Mouse (Mus musculus) limb, embryonic 12.5 days (tissue): ENCODE data around the gene Grifin. TPM values are rescaled to one million over a fixed set of nuclear protein-coding genes. Genes with fewer than 3 reads are reported as not detected.

ENCODE experiments used
- ATAC-seq: fragments of 200-750 bp; cut with Nextera tagmentation; 2 replicates; pipeline ENCODE4 v1.8.0; 2017; ENCODE audit warnings: low read depth, moderate TSS enrichment; ENCODE audit not compliant: insufficient number of reproducible peaks, insufficient read depth, low FRiP score, low TSS enrichment
- H3K27ac ChIP-seq: fragments of 300-500 bp; sonication (generic); 2 replicates; pipeline ENCODE4 v1.5.1; 2016; ENCODE audit warnings: mild to moderate bottlenecking, moderate library complexity
- H3K27me3 ChIP-seq: fragments of 300-500 bp; sonication (generic); 2 replicates; pipeline ENCODE4 v1.6.1; 2016; ENCODE audit warnings: mild to moderate bottlenecking, moderate library complexity
- H3K36me3 ChIP-seq: fragments of 300-500 bp; sonication (generic); 2 replicates; pipeline ENCODE4 v1.6.1; 2016; ENCODE audit warnings: mild to moderate bottlenecking, moderate library complexity
- H3K4me1 ChIP-seq: fragments of 300-500 bp; sonication (generic); replicated peaks from 2 replicates; pipeline ENCODE4 v1.6.1; 2016
- H3K4me2 ChIP-seq: fragments of 300-500 bp; sonication (generic); 2 replicates; pipeline ENCODE4 v1.6.1; 2016; ENCODE audit warnings: mild to moderate bottlenecking, moderate library complexity
- H3K4me3 ChIP-seq: fragments of 300-500 bp; sonication (generic); replicated peaks from 2 replicates; pipeline ENCODE4 v1.5.1; 2016; ENCODE audit warnings: mild to moderate bottlenecking
- H3K9ac ChIP-seq: fragments of 300-500 bp; sonication (generic); replicated peaks from 2 replicates; pipeline ENCODE4 v1.6.1; 2016; ENCODE audit warnings: mild to moderate bottlenecking, moderate library complexity
- H3K9me3 ChIP-seq: fragments of 300-500 bp; sonication (generic); 2 replicates; pipeline ENCODE4 v1.6.1; 2016; ENCODE audit warnings: mild to moderate bottlenecking, moderate library complexity
- WGBS: fragments of 180-500 bp; shearing (Covaris S2); methylation state at CpG from one replicate; pipeline ENCODE4 v1.1.7; 2016; 5-methylcytosine and 5-hydroxymethylcytosine counted together
- polyA plus RNA-seq: library from polyadenylated mRNA; unstranded; fragments of >200 nt; fragmentation: Nextera tagmentation; extraction: Ambion mirVana; gene quantifications from 2 replicates; pipeline ENCODE4 v1.2.1, GENCODE M21; 2016

The Grifin gene
- polyA plus RNA-seq, 1 experiment from 2014 or later = 0.36 TPM

GRCm38 (mm10) chr5:140589082-140589774 lies 24.4 kb upstream of the Grifin start:
- Histone ChIP-seq H3K36me3 (no peaks in the 10 kb centered on the region), H3K4me2 (no peak overlapping the region), H3K27ac (no peak overlapping the region), H3K4me1 (peaks cover 7% of the 10 kb centered on the region), H3K9me3 (no peaks in the 10 kb centered on the region), H3K27me3 (no peaks in the 10 kb centered on the region), H3K9ac (no peak overlapping the region), H3K4me3 (no peak overlapping the region)
- WGBS = 87% methylated on average over 16 of the region's 16 CpGs
- ATAC-seq = no peak

- no peak overlapping the region for H3K9ac ChIP-seq
- H3K27me3 ChIP-seq = no peaks in the 10 kb centered on the region
- WGBS = 31% methylated on average over 6 of the region's 6 CpGs
- no peaks in the 10 kb centered on the region for H3K9me3 ChIP-seq
- no peaks in the 10 kb centered on the region for H3K36me3 ChIP-seq
- no peak overlapping the region for H3K4me3 ChIP-seq
- peak overlapping the region; percentile 16; the same call in 1 of the 2 replicates for H3K4me2 ChIP-seq
- H3K27ac ChIP-seq = peak overlapping the region; percentile 79
- peaks cover 54% of the 10 kb centered on the region for H3K4me1 ChIP-seq
- 0 out of 2 replicates have a peak, but pooled peaks have one; percentile 32 for ATAC-seq
Observed at GRCm38 (mm10) chr5:140583732-140584368, 19.0 kb upstream of the Grifin start.

GRCm38 (mm10) chr5:140582995-140583731 lies 18.3 kb upstream of the Grifin start:
- no peaks in the 10 kb centered on the region for H3K27me3 ChIP-seq
- peak overlapping the region; percentile 79 for H3K27ac ChIP-seq
- H3K9me3 ChIP-seq = no peaks in the 10 kb centered on the region
- 0 out of 2 replicates have a peak overlapping the region, but pooled peaks have one; percentile 16 for H3K4me2 ChIP-seq
- WGBS = 20% methylated on average over 8 of the region's 8 CpGs
- H3K36me3 ChIP-seq = no peaks in the 10 kb centered on the region
- no peak overlapping the region for H3K9ac ChIP-seq
- peak; percentile 34; the same call in 1 of the 2 replicates for ATAC-seq
- H3K4me1 ChIP-seq = peaks cover 58% of the 10 kb centered on the region
- no peak overlapping the region for H3K4me3 ChIP-seq

GRCm38 (mm10) chr5:140581569-140581968 lies 16.7 kb upstream of the Grifin start:
- no peak overlapping the region for H3K4me3 ChIP-seq
- H3K9me3 ChIP-seq = no peaks in the 10 kb centered on the region
- ATAC-seq = peak; percentile 35
- WGBS = 4% methylated on average over 5 of the region's 5 CpGs
- peak overlapping the region; percentile 75 for H3K27ac ChIP-seq
- H3K9ac ChIP-seq = no peak overlapping the region
- H3K4me2 ChIP-seq = peak overlapping the region; percentile 37
- H3K4me1 ChIP-seq = peaks cover 56% of the 10 kb centered on the region
- H3K36me3 ChIP-seq = no peaks in the 10 kb centered on the region
- no peaks in the 10 kb centered on the region for H3K27me3 ChIP-seq

- H3K4me3 ChIP-seq = no peak overlapping the region
- peaks cover 56% of the 10 kb centered on the region for H3K4me1 ChIP-seq
- peak overlapping the region; percentile 17; the same call in 1 of the 2 replicates for H3K4me2 ChIP-seq
- WGBS = 5% methylated on average over 6 of the region's 6 CpGs
- no peaks in the 10 kb centered on the region for H3K9me3 ChIP-seq
- H3K27ac ChIP-seq = peak overlapping the region; percentile 82
- no peaks in the 10 kb centered on the region for H3K27me3 ChIP-seq
- no peak overlapping the region for H3K9ac ChIP-seq
- 0 out of 2 replicates have a peak, but pooled peaks have one; percentile 50 for ATAC-seq
- H3K36me3 ChIP-seq = no peaks in the 10 kb centered on the region
Observed at GRCm38 (mm10) chr5:140579771-140580170, 14.9 kb upstream of the Grifin start.

- no peak for ATAC-seq
- Histone ChIP-seq H3K9me3 (no peaks in the 10 kb centered on the region), H3K4me1 (peaks cover 51% of the 10 kb centered on the region), H3K4me3 (no peak overlapping the region), H3K9ac (no peak overlapping the region), H3K27me3 (no peaks in the 10 kb centered on the region), H3K36me3 (no peaks in the 10 kb centered on the region), H3K27ac (peak overlapping the region; percentile 82), H3K4me2 (peak overlapping the region; percentile 17; the same call in 1 of the 2 replicates)
- WGBS = 41% methylated on average over 9 of the region's 9 CpGs
Observed at GRCm38 (mm10) chr5:140579221-140579620, 14.3 kb upstream of the Grifin start.

- H3K4me3 ChIP-seq = no peak overlapping the region
- peaks cover 20% of the 10 kb centered on the region for H3K4me1 ChIP-seq
- H3K27ac ChIP-seq = no peak overlapping the region
- H3K9me3 ChIP-seq = no peaks in the 10 kb centered on the region
- WGBS = 62% methylated on average over 5 of the region's 5 CpGs
- H3K27me3 ChIP-seq = no peaks in the 10 kb centered on the region
- no peak overlapping the region for H3K4me2 ChIP-seq
- ATAC-seq = no peak
- H3K36me3 ChIP-seq = no peaks in the 10 kb centered on the region
- H3K9ac ChIP-seq = no peak overlapping the region
Observed at GRCm38 (mm10) chr5:140575381-140575866, 10.6 kb upstream of the Grifin start.

GRCm38 (mm10) chr5:140572611-140573010 lies 7.7 kb upstream of the Grifin start:
- no peak for ATAC-seq
- Histone ChIP-seq H3K4me1 (peaks cover 11% of the 10 kb centered on the region; the same call in 1 of the 2 replicates), H3K27ac (no peak overlapping the region), H3K27me3 (no peaks in the 10 kb centered on the region), H3K4me2 (no peak overlapping the region), H3K36me3 (no peaks in the 10 kb centered on the region), H3K9me3 (no peaks in the 10 kb centered on the region), H3K4me3 (no peak overlapping the region), H3K9ac (no peak overlapping the region)
- WGBS = 70% methylated on average over 6 of the region's 6 CpGs

- Histone ChIP-seq H3K27me3 (no peaks in the 10 kb centered on the region), H3K27ac (no peak overlapping the region), H3K36me3 (no peaks in the 10 kb centered on the region), H3K4me1 (peaks cover 17% of the 10 kb centered on the region; the same call in 1 of the 2 replicates), H3K4me3 (no peak overlapping the region), H3K4me2 (no peak overlapping the region), H3K9ac (no peak overlapping the region), H3K9me3 (no peaks in the 10 kb centered on the region)
- 64% methylated on average over 10 of the region's 10 CpGs for WGBS
- ATAC-seq = no peak
Observed at GRCm38 (mm10) chr5:140571673-140572072, 6.8 kb upstream of the Grifin start.

GRCm38 (mm10) chr5:140571201-140571600 lies 6.3 kb upstream of the Grifin start:
- no peak overlapping the region for H3K27ac ChIP-seq
- H3K36me3 ChIP-seq = no peaks in the 10 kb centered on the region
- no peaks in the 10 kb centered on the region; the same call in 1 of the 2 replicates for H3K27me3 ChIP-seq
- no peak for ATAC-seq
- H3K4me1 ChIP-seq = peaks cover 17% of the 10 kb centered on the region; the same call in 1 of the 2 replicates
- H3K4me3 ChIP-seq = no peak overlapping the region
- H3K9ac ChIP-seq = no peak overlapping the region
- no peak overlapping the region for H3K4me2 ChIP-seq
- 83% methylated on average over 4 of the region's 4 CpGs for WGBS
- no peaks in the 10 kb centered on the region for H3K9me3 ChIP-seq
